Mouse (Mus musculus) MEL (cell line): Measurements from ENCODE around the gene Hivep2.

ENCODE experiments used
- CHD1 ChIP-seq: IDR thresholded peaks from 2 replicates; pipeline ENCODE4 v1.6.1; 2012; ENCODE audit warnings: low read depth, mild to moderate bottlenecking, inconsistent platforms, low read length, improper control_type of control experiment
- CTCF ChIP-seq, 3 experiments: IDR thresholded peaks in 2 of 3; conservative IDR thresholded peaks in 1 of 3; 2 replicates each; pipeline ENCODE4 v1.5.1; 2011 to 2012; ENCODE audit warnings: low read length in 3 of 3, low read depth in 2 of 3, mild to moderate bottlenecking in 2 of 3, improper control_type of control experiment in 1 of 3, inconsistent platforms in 1 of 3, mixed read lengths in 1 of 3, moderate library complexity in 1 of 3; ENCODE audit not compliant: control insufficient read depth in 1 of 3, insufficient read depth in 1 of 3, poor library complexity in 1 of 3, severe bottlenecking in 1 of 3
- GATA1 ChIP-seq: IDR thresholded peaks from 2 replicates; pipeline ENCODE4 v1.6.1; 2011; ENCODE audit warnings: low read depth, low read length, improper control_type of control experiment
- HCFC1 ChIP-seq: IDR thresholded peaks from 2 replicates; pipeline ENCODE4 v1.6.1; 2012; ENCODE audit warnings: low read depth, mild to moderate bottlenecking, inconsistent platforms, low read length, improper control_type of control experiment, moderate library complexity
- KAT2A ChIP-seq: conservative IDR thresholded peaks from 2 replicates; pipeline ENCODE4 v1.6.1; 2012; ENCODE audit warnings: low read depth, low read length, improper control_type of control experiment, inconsistent platforms
- MYC ChIP-seq: IDR thresholded peaks from 2 replicates; pipeline ENCODE4 v1.6.1; 2011; ENCODE audit warnings: low read depth, mild to moderate bottlenecking, low read length, improper control_type of control experiment, moderate library complexity
- POLR2A ChIP-seq, 2 experiments: IDR thresholded peaks; 2 replicates each; pipeline ENCODE4 v1.6.1; 2011 to 2012; ENCODE audit warnings: low read length in 2 of 2, mild to moderate bottlenecking in 2 of 2, control low read depth in 1 of 2, improper control_type of control experiment in 1 of 2, low read depth in 1 of 2, moderate library complexity in 1 of 2; ENCODE audit not compliant: control insufficient read depth in 1 of 2, insufficient read depth in 1 of 2, poor library complexity in 1 of 2
- POLR2AphosphoS2 ChIP-seq: IDR thresholded peaks from 2 replicates; pipeline ENCODE4 v1.6.1; 2011; ENCODE audit warnings: low read length, improper control_type of control experiment
- RAD21 ChIP-seq: IDR thresholded peaks from 2 replicates; pipeline ENCODE4 v1.6.1; 2011; ENCODE audit warnings: mild to moderate bottlenecking, low read depth, low read length, improper control_type of control experiment
- SIN3A ChIP-seq: IDR thresholded peaks from 2 replicates; pipeline ENCODE4 v1.6.1; 2012; ENCODE audit warnings: low read length, improper control_type of control experiment, inconsistent platforms
- TAL1 ChIP-seq: IDR thresholded peaks from 2 replicates; pipeline ENCODE4 v1.6.1; 2012; ENCODE audit warnings: mild to moderate bottlenecking, inconsistent platforms, low read length, moderate library complexity, mixed read lengths
- TBP ChIP-seq: IDR thresholded peaks from 2 replicates; pipeline ENCODE4 v1.8.0; 2011; ENCODE audit warnings: low read depth, low read length, improper control_type of control experiment
- ZMIZ1 ChIP-seq: IDR thresholded peaks from 2 replicates; pipeline ENCODE4 v1.6.1; 2012; ENCODE audit warnings: low read depth, mild to moderate bottlenecking, inconsistent platforms, low read length, improper control_type of control experiment, moderate library complexity
- ZNF384 ChIP-seq: IDR thresholded peaks from 2 replicates; pipeline ENCODE4 v1.6.1; 2012; ENCODE audit warnings: low read depth, mild to moderate bottlenecking, inconsistent platforms, low read length, improper control_type of control experiment

GRCm38 (mm10) chr10:14138663-14139062 is 172.8 kb downstream of the Hivep2 start:
- TF ChIP-seq HCFC1, result no peak
- no peak for TF ChIP-seq CTCF (IDR thresholded peaks at IDR 0.05 in 2 of 3, conservative IDR thresholded peaks at IDR 0.05 in 1 of 3; ENCODE audit: control insufficient read depth in 1 of 3, insufficient read depth in 1 of 3, low read depth in 2 of 3, low read length in 3 of 3, poor library complexity in 1 of 3, severe bottlenecking in 1 of 3)
- TF ChIP-seq GATA1, result no peak
- no peak for TF ChIP-seq CHD1
- no peak for TF ChIP-seq ZMIZ1
- TF ChIP-seq POLR2AphosphoS2, result no peak
- TF ChIP-seq SIN3A, result no peak
- no peak for TF ChIP-seq ZNF384
- TF ChIP-seq KAT2A, result no peak
- no peak for TF ChIP-seq RAD21
- no peak for TF ChIP-seq TAL1
- TF ChIP-seq MYC, result no peak
- no peak for TF ChIP-seq POLR2A (IDR thresholded peaks at IDR 0.05; ENCODE audit: control insufficient read depth in 1 of 2, insufficient read depth in 1 of 2, low read depth in 1 of 2, low read length in 2 of 2, poor library complexity in 1 of 2)
- TF ChIP-seq TBP, result no peak
